Mouse (Mus musculus): Measurements from ENCODE around the gene Paxx. TPM values are rescaled to one million over a fixed set of nuclear protein-coding genes. Genes with fewer than 3 reads are reported as not detected.

Gene Paxx
- polyA plus RNA-seq, 1 experiment from 2014 or later = 48.6 TPM

GRCm38 (mm10) chr2:25498622-25499478, 38.0 kb upstream of the Paxx start:
- no peak for ATAC-seq (ENCODE audit: low FRiP score, low read depth)
- H3K4me3 ChIP-seq = no peak overlapping the region
- WGBS = 75% methylated on average over 15 of the region's 15 CpGs
- peaks cover 16% of the 10 kb centered on the region for H3K4me1 ChIP-seq
- no peak overlapping the region for H3K4me2 ChIP-seq (replicated peaks)
- H3K9ac ChIP-seq (replicated peaks) = no peak overlapping the region
- H3K9me3 ChIP-seq = no peaks in the 10 kb centered on the region
- no peak overlapping the region for H3K27ac ChIP-seq (replicated peaks)
- no peaks in the 10 kb centered on the region for H3K27me3 ChIP-seq
- H3K36me3 ChIP-seq = peaks cover 16% of the 10 kb centered on the region

GRCm38 (mm10) chr2:25497846-25498575, 37.1 kb upstream of the Paxx start:
- no peak for ATAC-seq (ENCODE audit: low FRiP score, low read depth)
- 60% methylated on average over 6 of the region's 6 CpGs for WGBS
- Histone ChIP-seq H3K36me3 (peaks cover 8% of the 10 kb centered on the region), H3K4me2 (replicated peaks) (no peak overlapping the region), H3K4me3 (no peak overlapping the region), H3K9me3 (no peaks in the 10 kb centered on the region), H3K4me1 (peaks cover 16% of the 10 kb centered on the region), H3K27me3 (no peaks in the 10 kb centered on the region), H3K27ac (replicated peaks) (no peak overlapping the region), H3K9ac (replicated peaks) (no peak overlapping the region)

- Histone ChIP-seq H3K27ac (replicated peaks) (no peak overlapping the region), H3K27me3 (no peaks in the 10 kb centered on the region), H3K9ac (replicated peaks) (no peak overlapping the region), H3K36me3 (no peaks in the 10 kb centered on the region), H3K4me3 (no peak overlapping the region), H3K4me1 (peaks cover 9% of the 10 kb centered on the region), H3K9me3 (no peaks in the 10 kb centered on the region), H3K4me2 (replicated peaks) (no peak overlapping the region)
- 49% methylated on average over 4 of the region's 4 CpGs for WGBS
- no peak for ATAC-seq (ENCODE audit: low FRiP score, low read depth)
Observed at GRCm38 (mm10) chr2:25496462-25496861, 35.6 kb upstream of the Paxx start.

- Histone ChIP-seq H3K4me2 (replicated peaks) (no peak within 1 kb of the TSS), H3K27ac (replicated peaks) (no peak within 1 kb of the TSS), H3K9me3 (no peaks in the 10 kb centered on the region), H3K36me3 (no peaks in the 10 kb centered on the region), H3K9ac (replicated peaks) (no peak within 1 kb of the TSS), H3K4me1 (no peaks in the 10 kb centered on the region), H3K4me3 (no peak within 1 kb of the TSS), H3K27me3 (no peaks in the 10 kb centered on the region)
- WGBS = 85% methylated on average over 5 of the region's 5 CpGs
- no peak for ATAC-seq (ENCODE audit: low FRiP score, low read depth)
Observed at GRCm38 (mm10) chr2:25493476-25493961, 32.6 kb upstream of the Paxx start, which contains the start of gene Lcn12. Gene Lcn12 (minus strand): TSS chr2:25493911.

- 86% methylated on average over 5 of the region's 5 CpGs for WGBS
- Histone ChIP-seq H3K4me1 (no peaks in the 10 kb centered on the region), H3K9ac (replicated peaks) (no peak overlapping the region), H3K4me3 (no peak overlapping the region), H3K36me3 (no peaks in the 10 kb centered on the region), H3K4me2 (replicated peaks) (no peak overlapping the region), H3K27ac (replicated peaks) (no peak overlapping the region), H3K27me3 (no peaks in the 10 kb centered on the region), H3K9me3 (no peaks in the 10 kb centered on the region)
- ATAC-seq (ENCODE audit: low FRiP score, low read depth) = no peak
Observed at GRCm38 (mm10) chr2:25492988-25493387, 32.1 kb upstream of the Paxx start.

- 78% methylated on average over 7 of the region's 7 CpGs for WGBS
- H3K4me2 ChIP-seq (replicated peaks) = no peak overlapping the region
- H3K27ac ChIP-seq (replicated peaks) = no peak overlapping the region
- no peaks in the 10 kb centered on the region for H3K36me3 ChIP-seq
- H3K4me1 ChIP-seq = no peaks in the 10 kb centered on the region
- no peak overlapping the region for H3K9ac ChIP-seq (replicated peaks)
- no peak for ATAC-seq (ENCODE audit: low FRiP score, low read depth)
- H3K4me3 ChIP-seq = no peak overlapping the region
- no peaks in the 10 kb centered on the region for H3K9me3 ChIP-seq
- H3K27me3 ChIP-seq = no peaks in the 10 kb centered on the region
Observed at GRCm38 (mm10) chr2:25488671-25489068, 27.8 kb upstream of the Paxx start.

GRCm38 (mm10) chr2:25487965-25488670, 27.2 kb upstream of the Paxx start:
- Histone ChIP-seq H3K27ac (replicated peaks) (no peak overlapping the region), H3K4me2 (replicated peaks) (no peak overlapping the region), H3K4me1 (no peaks in the 10 kb centered on the region), H3K9me3 (no peaks in the 10 kb centered on the region), H3K27me3 (no peaks in the 10 kb centered on the region), H3K9ac (replicated peaks) (no peak overlapping the region), H3K36me3 (no peaks in the 10 kb centered on the region), H3K4me3 (no peak overlapping the region)
- WGBS = 78% methylated on average over 6 of the region's 6 CpGs
- ATAC-seq (ENCODE audit: low FRiP score, low read depth) = no peak

- H3K4me1 ChIP-seq = no peaks in the 10 kb centered on the region
- H3K9ac ChIP-seq (replicated peaks) = no peak overlapping the region
- H3K9me3 ChIP-seq = no peaks in the 10 kb centered on the region
- no peaks in the 10 kb centered on the region for H3K36me3 ChIP-seq
- WGBS = 64% methylated on average over 11 of the region's 11 CpGs
- no peaks in the 10 kb centered on the region; the same call in 1 of the 2 replicates for H3K27me3 ChIP-seq
- H3K27ac ChIP-seq (replicated peaks) = no peak overlapping the region
- no peak overlapping the region for H3K4me3 ChIP-seq
- no peak overlapping the region for H3K4me2 ChIP-seq (replicated peaks)
- ATAC-seq (ENCODE audit: low FRiP score, low read depth) = no peak
Observed at GRCm38 (mm10) chr2:25484901-25485647, 24.2 kb upstream of the Paxx start.

GRCm38 (mm10) chr2:25482969-25483368, 22.1 kb upstream of the Paxx start:
- Histone ChIP-seq H3K9ac (replicated peaks) (no peak overlapping the region), H3K27ac (replicated peaks) (no peak overlapping the region), H3K4me2 (replicated peaks) (no peak overlapping the region), H3K36me3 (no peaks in the 10 kb centered on the region), H3K4me1 (no peaks in the 10 kb centered on the region), H3K27me3 (no peaks in the 10 kb centered on the region; the same call in 1 of the 2 replicates), H3K4me3 (no peak overlapping the region), H3K9me3 (no peaks in the 10 kb centered on the region)
- WGBS = 29% methylated on average over 7 of the region's 7 CpGs
- no peak for ATAC-seq (ENCODE audit: low FRiP score, low read depth)

- Histone ChIP-seq H3K4me3 (no peak overlapping the region), H3K27me3 (peaks cover 8% of the 10 kb centered on the region), H3K36me3 (no peaks in the 10 kb centered on the region), H3K4me2 (replicated peaks) (no peak overlapping the region), H3K9ac (replicated peaks) (no peak overlapping the region), H3K4me1 (no peaks in the 10 kb centered on the region), H3K27ac (replicated peaks) (no peak overlapping the region), H3K9me3 (no peaks in the 10 kb centered on the region)
- WGBS = 83% methylated on average over 1 of the region's 1 CpGs
- no peak for ATAC-seq (ENCODE audit: low FRiP score, low read depth)
Observed at GRCm38 (mm10) chr2:25480541-25480940, 19.6 kb upstream of the Paxx start.

- ATAC-seq (ENCODE audit: low FRiP score, low read depth) = no peak
- 85% methylated on average over 10 of the region's 10 CpGs for WGBS
- no peaks in the 10 kb centered on the region for H3K4me1 ChIP-seq
- H3K4me2 ChIP-seq (replicated peaks) = no peak overlapping the region
- H3K9ac ChIP-seq (replicated peaks) = no peak overlapping the region
- H3K4me3 ChIP-seq = no peak overlapping the region
- H3K36me3 ChIP-seq = no peaks in the 10 kb centered on the region
- H3K9me3 ChIP-seq = no peaks in the 10 kb centered on the region
- no peak overlapping the region for H3K27ac ChIP-seq (replicated peaks)
- H3K27me3 ChIP-seq = peaks cover 8% of the 10 kb centered on the region
Observed at GRCm38 (mm10) chr2:25479551-25480311, 18.8 kb upstream of the Paxx start.

All from midbrain, embryonic 12.5 days (tissue).